Mouse (Mus musculus) cerebellum, adult 2 months (tissue): ENCODE data around the gene Gm49380.

ENCODE experiments used
- CTCF ChIP-seq: fragments of 200-500 bp; IDR thresholded peaks from 2 replicates; pipeline ENCODE4 v1.5.1; 2011; ENCODE audit warnings: low read depth, mild to moderate bottlenecking, control low read depth, low read length, moderate library complexity, borderline replicate concordance; ENCODE audit not compliant: insufficient read depth
- POLR2A ChIP-seq: fragments of 200-500 bp; IDR thresholded peaks from 2 replicates; pipeline ENCODE4 v1.6.1; 2011; ENCODE audit warnings: low read length, control low read depth, borderline replicate concordance; ENCODE audit not compliant: insufficient read depth

DNA sequence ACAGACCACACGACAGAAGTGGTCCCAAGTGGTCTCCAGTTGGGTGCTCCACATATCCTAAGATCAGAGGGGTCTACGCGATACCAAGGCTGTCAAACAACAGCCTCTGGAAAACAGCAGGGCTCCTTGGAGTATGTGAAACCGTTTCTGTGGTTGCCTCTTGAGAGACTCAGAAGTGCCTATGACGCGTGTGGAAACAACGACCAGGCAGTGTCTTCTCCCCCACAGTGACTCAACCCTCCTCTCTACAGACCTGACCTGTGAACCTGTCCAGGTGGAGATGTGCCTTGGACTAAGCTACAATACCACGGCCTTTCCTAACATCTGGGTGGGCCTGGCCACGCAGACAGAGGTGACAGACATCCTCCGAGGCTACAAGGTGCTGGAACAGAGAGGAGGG lies 7.5 kb downstream of the Gm49380 start:
- TF ChIP-seq CTCF = no peak
- TF ChIP-seq POLR2A = no peak
